Mouse (Mus musculus): ENCODE data around the gene S100a13. TPM values are rescaled to one million over a fixed set of nuclear protein-coding genes. Genes with fewer than 3 reads are reported as not detected.

The S100a13 gene
- total RNA-seq (2021): 10 to 100 TPM; 12.9 to 15.4 TPM
- long read RNA-seq, experiment 1, partial matches to known transcripts: 10 of 12 reads
- long read RNA-seq, experiment 1, other reads (novel, unspliced or antisense): 2 of 12 reads
- long read RNA-seq, experiment 2, partial matches to known transcripts: 25 of 25 reads
- long read RNA-seq, experiment 2, other reads (novel, unspliced or antisense): 0 of 25 reads

GRCm38 (mm10) chr3:90513796-90514590 is at the start of gene S100a13, which contains the start of gene S100a1:
Gene S100a13, plus strand, starts transcription at chr3:90514435.
Gene S100a1, minus strand, starts transcription at chr3:90514392.
- intact Hi-C loops (cut with DNase I; ENCODE audit: low total_unique reads): no loop called here

GRCm38 (mm10) chr3:90464552-90465080 is 49.6 kb upstream of the S100a13 start:
- intact Hi-C loops (cut with DNase I; ENCODE audit: low total_unique reads): loop anchor here (2.0 to 10.0 kb wide), 2 partner anchors 52 to 190 kb away; no protein-coding TSS in a partner anchor
- DNase-seq: peak; percentile 31

More at GRCm38 (mm10) chr3:90513796-90514590, at the start of gene S100a13, which contains the start of gene S100a1:
- peak; percentile 68 for DNase-seq

GRCm38 (mm10) chr3:90465081-90465685 is 49.1 kb upstream of the S100a13 start:
- DNase-seq: peak; percentile 36
- intact Hi-C loops (cut with DNase I; ENCODE audit: low total_unique reads): loop anchor here (2.0 to 10.0 kb wide), 2 partner anchors 52 to 190 kb away; no protein-coding TSS in a partner anchor

GRCm38 (mm10) chr3:90465686-90466310 is 48.4 kb upstream of the S100a13 start, which contains the start of gene Npr1:
Gene Npr1, minus strand, starts transcription at chr3:90465866.
- intact Hi-C loops (cut with DNase I; ENCODE audit: low total_unique reads): loop anchor here (2.0 to 10.0 kb wide), 2 partner anchors 53 to 191 kb away; no protein-coding TSS in a partner anchor
- DNase-seq: peak; percentile 71

GRCm38 (mm10) chr3:90466311-90466766 is 47.9 kb upstream of the S100a13 start:
- DNase-seq: peak; percentile 55
- intact Hi-C loops (cut with DNase I; ENCODE audit: low total_unique reads): loop anchor here (10.0 kb wide), 1 partner anchor 192 kb away; no protein-coding TSS in a partner anchor

- DNase-seq: no peak
- intact Hi-C loops (cut with DNase I; ENCODE audit: low total_unique reads): loop anchor here (10.0 kb wide), 1 partner anchor 193 kb away; no protein-coding TSS in a partner anchor
Measured at GRCm38 (mm10) chr3:90467618-90468300, 46.5 kb upstream of the S100a13 start.

- DNase-seq: peak; percentile 35
- intact Hi-C loops (cut with DNase I; ENCODE audit: low total_unique reads): no loop called here
Measured at GRCm38 (mm10) chr3:90472213-90472612, 42.0 kb upstream of the S100a13 start.

GRCm38 (mm10) chr3:90475151-90475830 is 38.9 kb upstream of the S100a13 start:
- intact Hi-C loops (cut with DNase I; ENCODE audit: low total_unique reads): no loop called here
- no peak for DNase-seq

GRCm38 (mm10) chr3:90475831-90476611 is 38.2 kb upstream of the S100a13 start, which contains the start of gene Ilf2:
Gene Ilf2, plus strand, starts transcription at chr3:90476126.
- intact Hi-C loops (cut with DNase I; ENCODE audit: low total_unique reads): no loop called here
- peak; percentile 93 for DNase-seq

- DNase-seq: no peak
- intact Hi-C loops (cut with DNase I; ENCODE audit: low total_unique reads): no loop called here
Measured at GRCm38 (mm10) chr3:90486998-90487397, 27.2 kb upstream of the S100a13 start.

- no peak for DNase-seq
- intact Hi-C loops (cut with DNase I; ENCODE audit: low total_unique reads): no loop called here
Measured at GRCm38 (mm10) chr3:90488576-90488975, 25.7 kb upstream of the S100a13 start.

- intact Hi-C loops (cut with DNase I; ENCODE audit: low total_unique reads): no loop called here
Measured at GRCm38 (mm10) chr3:90490696-90491256, 23.5 kb upstream of the S100a13 start, which contains the start of gene Snapin. Gene Snapin, minus strand, starts transcription at chr3:90491033.

GRCm38 (mm10) chr3:90491350-90491749 is 22.9 kb upstream of the S100a13 start:
- no peak for DNase-seq
- intact Hi-C loops (cut with DNase I; ENCODE audit: low total_unique reads): no loop called here

More at GRCm38 (mm10) chr3:90490696-90491256, 23.5 kb upstream of the S100a13 start, which contains the start of gene Snapin:
- peak; percentile 95 for DNase-seq

GRCm38 (mm10) chr3:90493831-90494540 is 20.2 kb upstream of the S100a13 start:
- intact Hi-C loops (cut with DNase I; ENCODE audit: low total_unique reads): no loop called here
- DNase-seq: no peak

- intact Hi-C loops (cut with DNase I; ENCODE audit: low total_unique reads): no loop called here
- no peak for DNase-seq
Measured at GRCm38 (mm10) chr3:90495850-90496525, 18.2 kb upstream of the S100a13 start.

Data from gastrocnemius, postnatal 14 days (tissue).